Comparison of ENCODE assay signal across 15 mouse cellular contexts in genomic region chr10:84335441-84335840, GRCm38 (mm10).
DNase-seq lines count a peak whose midpoint lies in the region; ATAC-seq lines count a peak whose summit lies in the region.
"Had no signal": no experiment of that assay in that cellular context is flagged by ENCODE, and none has a peak within 500 bp of the region (broad histone marks: within the 10 kb centered on the region; RNA-seq: fewer than 3 reads in every experiment).

No protein-coding gene starts in this region.

- H3K36me3 ChIP-seq in hindbrain, embryonic 13.5 days, result no peaks in the 10 kb centered on the region
- H3K36me3 ChIP-seq: forebrain, embryonic 12.5 days; hindbrain, embryonic 12.5 days; limb, embryonic 10.5 days; midbrain, embryonic 13.5 days had no signal

- H3K9me3 ChIP-seq in hindbrain, embryonic 13.5 days, result no peaks in the 10 kb centered on the region
- H3K9me3 ChIP-seq: forebrain, embryonic 12.5 days; hindbrain, embryonic 12.5 days; limb, embryonic 10.5 days; midbrain, embryonic 13.5 days had no signal

- ATAC-seq in megakaryocyte, adult 5-6 weeks (ENCODE audit: poor library complexity, severe bottlenecking), result peak; percentile 57
- no peak for ATAC-seq in hindbrain, embryonic 13.5 days (ENCODE audit: low FRiP score)

- no peak overlapping the region for H3K4me3 ChIP-seq in brown adipose tissue, adult 24 weeks (ENCODE audit: insufficient read depth, low read depth, low read length)
- no peak overlapping the region for H3K4me3 ChIP-seq in hindbrain, embryonic 13.5 days
- H3K4me3 ChIP-seq: forebrain, embryonic 12.5 days; hindbrain, embryonic 12.5 days; limb, embryonic 10.5 days; midbrain, embryonic 13.5 days had no signal

- DNase-seq in cerebellum, adult 9-11 months, result peak; percentile 24
- DNase-seq in cerebellum, adult 18-20 months, result no peak
- peak; percentile 28 for DNase-seq in left cerebral cortex, adult 11 months (ENCODE audit: low spot score)
- no peak for DNase-seq in left cerebral cortex, adult 18-20 months (ENCODE audit: low spot score in 2 of 2)
- DNase-seq in kidney, postnatal 14 days, result no peak
- DNase-seq: cerebellum, postnatal 10 days; gastrocnemius, postnatal 14 days; kidney, adult 18-20 months had no signal

- 85% methylated on average over 4 of the region's 4 CpGs for WGBS in hindbrain, embryonic 13.5 days

- H3K4me1 ChIP-seq in brown adipose tissue, adult 24 weeks (ENCODE audit: control insufficient read depth, insufficient read depth, insufficient read length, low read length), result peaks cover 4% of the 10 kb centered on the region; the same call in 1 of the 2 replicates
- H3K4me1 ChIP-seq in hindbrain, embryonic 13.5 days (replicated peaks), result no peaks in the 10 kb centered on the region
- H3K4me1 ChIP-seq: forebrain, embryonic 12.5 days; hindbrain, embryonic 12.5 days; midbrain, embryonic 13.5 days had no signal

- H3K4me2 ChIP-seq in hindbrain, embryonic 13.5 days, result no peak overlapping the region
- H3K4me2 ChIP-seq: forebrain, embryonic 12.5 days; hindbrain, embryonic 12.5 days; midbrain, embryonic 13.5 days had no signal

- peak overlapping the region; percentile 27 for H3K27ac ChIP-seq in brown adipose tissue, adult 24 weeks (replicated peaks; ENCODE audit: low read depth, low read length)
- no peak overlapping the region for H3K27ac ChIP-seq in hindbrain, embryonic 13.5 days
- H3K27ac ChIP-seq: forebrain, embryonic 12.5 days; hindbrain, embryonic 12.5 days; limb, embryonic 10.5 days; midbrain, embryonic 13.5 days had no signal

- H3K9ac ChIP-seq in hindbrain, embryonic 13.5 days, result no peak overlapping the region
- H3K9ac ChIP-seq: forebrain, embryonic 12.5 days; hindbrain, embryonic 12.5 days; midbrain, embryonic 13.5 days had no signal

- H3K27me3 ChIP-seq in hindbrain, embryonic 13.5 days, result no peaks in the 10 kb centered on the region
- H3K27me3 ChIP-seq: forebrain, embryonic 12.5 days; hindbrain, embryonic 12.5 days; midbrain, embryonic 13.5 days had no signal

Comparison
In these comparisons a context has a peak if more than half of its experiments do, and no peak if none do; other contexts are left out.
1. DNase-seq: peak in cerebellum, adult 9-11 months (single experiment) and left cerebral cortex, adult 11 months (single experiment); none in cerebellum, adult 18-20 months (0 of 2), left cerebral cortex, adult 18-20 months (0 of 2) and kidney, postnatal 14 days (single experiment).